Mouse (Mus musculus) intestine, postnatal 0 days (tissue): ENCODE measurements around the gene Rpl3l. TPM values are rescaled to one million over a fixed set of nuclear protein-coding genes. Genes with fewer than 3 reads are reported as not detected.

Experiments used
- ATAC-seq: fragments of 200-750 bp; cut with Nextera tagmentation; 2 replicates; pipeline ENCODE4 v1.8.0; 2017; ENCODE audit warnings: mild to moderate bottlenecking, moderate TSS enrichment, moderate library complexity
- H3K27ac ChIP-seq: fragments of 300-500 bp; sonication (generic); 2 replicates; pipeline ENCODE4 v1.5.1; 2014; ENCODE audit warnings: mild to moderate bottlenecking, low read depth, low read length, moderate library complexity
- H3K27me3 ChIP-seq: fragments of 300-500 bp; sonication (generic); replicated peaks from 2 replicates; pipeline ENCODE4 v1.6.1; 2014; ENCODE audit warnings: low read length, mixed read lengths; ENCODE audit not compliant: control insufficient read depth, insufficient read depth
- H3K36me3 ChIP-seq: fragments of 300-500 bp; sonication (generic); 2 replicates; pipeline ENCODE4 v1.6.1; 2014; ENCODE audit warnings: mild to moderate bottlenecking, moderate library complexity; ENCODE audit not compliant: control insufficient read depth, insufficient read depth
- H3K4me1 ChIP-seq: fragments of 300-500 bp; sonication (generic); replicated peaks from 2 replicates; pipeline ENCODE4 v1.6.1; 2014; ENCODE audit warnings: antibody characterized with exemption, low read length, mixed read lengths; ENCODE audit not compliant: control insufficient read depth, insufficient read depth
- H3K4me2 ChIP-seq: fragments of 300-500 bp; sonication (generic); replicated peaks from 2 replicates; pipeline ENCODE4 v1.6.1; 2014; ENCODE audit warnings: low read depth, mild to moderate bottlenecking, moderate library complexity
- H3K4me3 ChIP-seq: fragments of 300-500 bp; sonication (generic); 2 replicates; pipeline ENCODE4 v1.5.1; 2014; ENCODE audit warnings: low read depth, low read length
- H3K9ac ChIP-seq: fragments of 300-500 bp; sonication (generic); 2 replicates; pipeline ENCODE4 v1.6.1; 2014; ENCODE audit warnings: mild to moderate bottlenecking, low read depth, low read length
- H3K9me3 ChIP-seq: fragments of 300-500 bp; sonication (generic); 2 replicates; pipeline ENCODE4 v1.6.1; 2016; ENCODE audit warnings: mixed run types; ENCODE audit not compliant: control insufficient read depth
- CTCF ChIP-seq: sonication (generic); IDR thresholded peaks from 2 replicates; pipeline ENCODE4 v1.5.1; 2016; ENCODE audit warnings: low read depth, mild to moderate bottlenecking, control low read depth, antibody characterized with exemption, moderate library complexity
- WGBS: fragments of 180-500 bp; shearing (Covaris S2); extraction: QIAGEN DNeasy Blood & Tissue Kit; methylation state at CpG from one replicate; pipeline ENCODE4 v1.1.7; 2014; 5-methylcytosine and 5-hydroxymethylcytosine counted together
- polyA plus RNA-seq: library from polyadenylated mRNA; unstranded; fragments of >200 nt; fragmentation: Nextera tagmentation; extraction: Ambion mirVana; gene quantifications from 2 replicates; pipeline ENCODE4 v1.2.1, GENCODE M21; 2015

Rpl3l gene
- polyA plus RNA-seq, 1 experiment from 2014 or later: not detected

DNA sequence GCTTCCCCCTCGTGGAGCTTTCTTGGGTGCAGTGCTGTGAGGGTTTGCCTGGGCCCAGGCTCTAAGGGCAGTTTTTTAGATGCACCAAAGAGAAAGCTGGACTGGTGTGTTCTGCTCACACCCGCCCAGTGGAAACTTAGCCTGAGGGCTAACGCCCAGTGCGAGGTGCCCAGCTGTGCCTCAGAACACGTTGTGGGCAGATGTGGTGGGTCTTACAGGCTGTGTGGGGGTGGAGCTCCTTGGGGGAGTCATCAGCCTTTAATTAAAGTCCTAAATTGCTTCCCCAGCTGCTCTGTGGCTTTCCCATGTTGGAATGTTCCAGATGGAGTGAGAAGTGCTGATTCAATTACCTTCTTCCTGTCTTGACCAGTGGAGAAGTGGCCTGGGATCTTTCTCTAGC is 33.5 kb downstream of the Rpl3l start:
- 0 out of 2 replicates have a peak, but pooled peaks cover 2% of the 10 kb centered on the region for H3K27me3 ChIP-seq
- H3K27ac ChIP-seq: no peak overlapping the region
- ATAC-seq: no peak
- no peaks in the 10 kb centered on the region for H3K36me3 ChIP-seq
- H3K4me1 ChIP-seq: no peaks in the 10 kb centered on the region
- no peak overlapping the region for H3K4me3 ChIP-seq
- TF ChIP-seq CTCF: no peak
- WGBS: 51% methylated on average over 5 of the region's 5 CpGs
- H3K9me3 ChIP-seq: no peaks in the 10 kb centered on the region
- no peak overlapping the region for H3K9ac ChIP-seq
- H3K4me2 ChIP-seq: no peak overlapping the region

DNA sequence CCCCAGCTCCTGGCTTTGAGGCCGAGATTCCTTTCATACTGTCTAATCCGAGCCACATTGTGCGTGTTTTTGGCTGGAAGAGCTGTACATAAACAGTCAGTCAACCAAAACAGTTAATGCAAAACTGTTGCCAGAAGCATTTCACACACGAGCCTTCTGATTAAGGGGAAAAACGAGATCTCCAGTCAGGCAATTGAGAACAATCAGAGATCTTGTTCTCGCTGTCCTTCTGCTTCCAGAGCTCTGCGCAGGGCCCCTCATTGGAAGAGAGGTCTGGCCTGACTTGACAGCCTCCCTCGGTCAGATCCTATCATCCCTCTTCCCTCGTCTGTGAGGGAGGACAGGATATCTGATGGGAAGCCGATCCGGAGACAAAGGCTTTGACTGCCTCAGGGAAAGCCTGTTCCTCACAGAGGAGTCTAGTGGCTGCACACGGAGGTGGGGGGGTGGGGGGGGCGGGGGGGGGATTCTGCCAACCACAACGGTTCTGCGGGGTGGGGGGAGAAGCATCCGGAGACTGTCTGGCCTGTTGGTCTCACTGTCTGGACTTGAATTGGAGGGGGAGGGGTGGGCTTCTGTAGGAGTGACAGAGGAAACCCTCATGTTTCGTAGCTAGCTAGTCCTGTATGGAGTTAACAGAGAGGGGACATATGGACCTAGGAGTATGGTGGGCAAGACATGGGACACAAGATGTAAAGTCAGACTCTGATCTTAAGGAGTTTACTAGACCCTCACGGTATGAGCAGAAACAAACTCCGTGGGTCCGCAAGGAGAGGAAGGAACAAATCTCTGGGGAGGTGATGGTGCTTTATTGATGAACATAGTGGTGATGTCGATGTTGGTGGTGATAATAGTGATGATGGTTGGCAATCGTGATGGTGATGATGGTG is 37.6 kb downstream of the Rpl3l start:
- H3K27me3 ChIP-seq: no peaks in the 10 kb centered on the region
- H3K4me3 ChIP-seq: no peak overlapping the region
- no peak for TF ChIP-seq CTCF
- no peaks in the 10 kb centered on the region for H3K9me3 ChIP-seq
- H3K4me2 ChIP-seq: no peak overlapping the region
- no peaks in the 10 kb centered on the region for H3K36me3 ChIP-seq
- 51% methylated on average over 22 of the region's 22 CpGs for WGBS
- no peaks in the 10 kb centered on the region for H3K4me1 ChIP-seq
- no peak overlapping the region for H3K27ac ChIP-seq
- ATAC-seq: no peak
- no peak overlapping the region for H3K9ac ChIP-seq

DNA sequence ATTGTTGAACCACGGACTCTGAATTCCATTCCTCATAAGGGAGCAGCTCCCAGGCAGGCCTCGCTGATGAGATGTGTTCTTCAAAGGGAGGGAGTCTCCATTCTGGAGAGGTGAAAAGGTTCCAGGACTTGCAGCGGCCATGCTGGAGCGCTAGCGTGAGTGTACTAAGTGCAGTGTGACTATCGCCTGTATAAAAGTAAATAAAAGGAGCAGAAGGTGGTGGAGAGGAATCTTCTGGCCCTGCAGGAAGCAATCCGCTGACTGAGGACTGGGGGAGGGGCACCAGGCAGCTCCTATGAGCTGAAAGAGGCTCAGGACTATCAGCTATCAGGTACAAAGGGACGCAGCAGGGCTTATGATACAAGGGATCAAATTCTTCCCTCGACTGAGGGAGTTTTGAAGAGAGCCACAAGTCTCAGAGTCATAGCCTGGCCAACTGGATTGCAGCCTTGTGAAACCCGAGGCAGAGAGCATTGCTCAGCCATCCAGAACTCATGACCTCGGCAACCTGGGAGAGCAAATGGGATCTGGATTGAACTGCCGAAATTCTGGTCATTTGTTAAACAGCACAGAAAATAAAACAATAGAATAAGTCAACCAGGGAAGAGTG is 38.8 kb downstream of the Rpl3l start:
- 20% methylated on average over 12 of the region's 12 CpGs for WGBS
- Histone ChIP-seq H3K4me3 (no peak overlapping the region), H3K4me1 (no peaks in the 10 kb centered on the region), H3K4me2 (no peak overlapping the region), H3K9ac (no peak overlapping the region), H3K27ac (no peak overlapping the region), H3K27me3 (no peaks in the 10 kb centered on the region), H3K9me3 (no peaks in the 10 kb centered on the region), H3K36me3 (no peaks in the 10 kb centered on the region)
- no peak for ATAC-seq
- no peak for TF ChIP-seq CTCF

DNA sequence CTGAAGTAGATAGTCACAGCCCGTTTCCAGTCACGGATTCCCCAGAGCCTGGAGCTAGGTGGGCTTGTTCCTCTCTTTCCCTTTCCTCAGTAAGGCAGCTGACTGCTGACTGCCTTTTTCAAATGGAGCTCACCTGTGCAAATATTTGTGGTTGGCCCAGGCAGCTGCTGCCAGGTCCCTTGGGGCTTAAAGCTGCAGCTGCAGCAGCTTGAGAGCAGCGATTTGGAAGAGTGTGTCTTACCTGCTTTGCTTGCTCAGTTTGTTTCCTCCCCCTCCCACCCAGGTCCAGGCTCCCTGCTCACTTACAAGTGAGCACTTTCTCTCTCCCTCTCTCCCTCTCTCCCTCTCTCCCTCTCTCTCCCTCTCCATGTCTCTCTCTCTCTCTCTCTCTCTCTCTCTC is 41.5 kb downstream of the Rpl3l start:
- no peak for TF ChIP-seq CTCF
- H3K27me3 ChIP-seq: no peaks in the 10 kb centered on the region
- no peaks in the 10 kb centered on the region for H3K36me3 ChIP-seq
- no peaks in the 10 kb centered on the region for H3K9me3 ChIP-seq
- no peak overlapping the region for H3K4me2 ChIP-seq
- no peak overlapping the region for H3K9ac ChIP-seq
- no peak overlapping the region for H3K27ac ChIP-seq
- 25% methylated on average over 3 of the region's 3 CpGs for WGBS
- ATAC-seq: no peak
- no peaks in the 10 kb centered on the region for H3K4me1 ChIP-seq
- no peak overlapping the region for H3K4me3 ChIP-seq

DNA sequence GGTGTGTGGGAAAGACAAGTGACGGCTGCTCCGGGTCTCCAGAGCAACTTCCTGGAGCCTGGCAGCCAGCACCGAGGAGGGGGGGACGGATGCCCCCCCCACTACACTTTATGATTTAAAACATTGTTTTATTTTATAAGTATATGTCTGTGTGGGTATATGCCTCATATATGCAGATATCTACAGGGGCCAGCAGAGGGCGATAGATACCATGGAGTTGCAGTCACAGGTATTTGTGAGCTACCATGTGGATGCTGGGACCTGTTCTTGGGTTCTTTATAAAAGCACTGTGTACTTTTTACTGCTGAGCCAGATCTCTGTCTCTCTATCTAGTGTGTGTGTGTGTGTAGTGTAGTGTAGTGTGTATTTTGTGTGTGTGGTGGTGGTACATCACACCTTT is 45.6 kb downstream of the Rpl3l start:
- no peak for ATAC-seq
- Histone ChIP-seq H3K4me1 (no peaks in the 10 kb centered on the region), H3K36me3 (no peaks in the 10 kb centered on the region), H3K4me2 (no peak overlapping the region), H3K9me3 (no peaks in the 10 kb centered on the region), H3K27ac (no peak overlapping the region), H3K4me3 (no peak overlapping the region), H3K27me3 (no peaks in the 10 kb centered on the region), H3K9ac (no peak overlapping the region)
- 80% methylated on average over 5 of the region's 5 CpGs for WGBS
- TF ChIP-seq CTCF: no peak

DNA sequence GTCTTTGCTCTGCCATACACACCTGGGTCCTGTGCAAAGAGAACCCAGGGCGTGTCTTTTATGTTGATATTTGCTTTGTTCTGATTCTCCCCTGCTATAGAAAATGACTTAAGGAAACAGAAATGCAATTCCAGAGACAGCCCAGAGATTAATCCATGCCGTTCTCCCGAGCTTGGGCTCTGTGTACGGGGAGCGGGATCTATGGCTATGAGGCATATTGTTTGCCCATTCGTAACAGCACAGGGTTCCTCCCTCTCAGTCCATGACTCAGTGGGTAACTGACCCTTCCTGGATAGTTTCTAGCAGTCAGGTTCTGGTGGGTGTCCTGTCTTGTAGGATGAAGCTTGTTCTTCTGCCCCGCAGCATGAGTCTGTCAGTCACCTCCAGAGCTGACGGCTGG is 47.6 kb downstream of the Rpl3l start:
- H3K9ac ChIP-seq: no peak overlapping the region
- no peak for ATAC-seq
- 57% methylated on average over 8 of the region's 8 CpGs for WGBS

More for the DNA sequence above, 47.6 kb downstream of the Rpl3l start:
- TF ChIP-seq CTCF: no peak
- Histone ChIP-seq H3K4me1 (no peaks in the 10 kb centered on the region), H3K27me3 (no peaks in the 10 kb centered on the region), H3K4me3 (no peak overlapping the region), H3K36me3 (no peaks in the 10 kb centered on the region), H3K27ac (no peak overlapping the region), H3K4me2 (no peak overlapping the region), H3K9me3 (no peaks in the 10 kb centered on the region)
